Mouse (Mus musculus) stomach, postnatal 0 days (tissue): ENCODE measurements at regions not wholly inside any gene's neighbourhood (a gene's known extent, or its start where the extent isn't known, plus 50 kb on each side); places are given as distances from the start of the nearest gene placed in this dataset.

Source experiments
- ATAC-seq: fragments of 200-750 bp; cut with Nextera tagmentation; 2 replicates; pipeline ENCODE4 v1.8.0; 2017; ENCODE audit not compliant: low FRiP score, low TSS enrichment
- DNase-seq: peaks from one replicate; pipeline ENCODE4 v3.0.0-alpha.2; 2016; ENCODE audit warnings: low spot score
- H3K27ac ChIP-seq: fragments of 300-500 bp; sonication (generic); replicated peaks from 2 replicates; pipeline ENCODE4 v1.5.1; 2014; ENCODE audit warnings: mild to moderate bottlenecking, control low read depth
- H3K27me3 ChIP-seq: fragments of 300-500 bp; sonication (generic); 2 replicates; pipeline ENCODE4 v1.6.1; 2014; ENCODE audit warnings: low read length; ENCODE audit not compliant: control insufficient read depth, insufficient read depth
- H3K36me3 ChIP-seq: fragments of 300-500 bp; sonication (generic); 2 replicates; pipeline ENCODE4 v1.6.1; 2014; ENCODE audit warnings: low read length, mixed read lengths; ENCODE audit not compliant: control insufficient read depth, insufficient read depth
- H3K4me1 ChIP-seq: fragments of 300-500 bp; sonication (generic); replicated peaks from 2 replicates; pipeline ENCODE4 v1.6.1; 2014; ENCODE audit warnings: antibody characterized with exemption; ENCODE audit not compliant: control insufficient read depth, insufficient read depth
- H3K4me2 ChIP-seq: fragments of 300-500 bp; sonication (generic); replicated peaks from 2 replicates; pipeline ENCODE4 v1.6.1; 2014; ENCODE audit warnings: low read depth, mild to moderate bottlenecking, control low read depth, moderate library complexity
- H3K4me3 ChIP-seq: fragments of 300-500 bp; sonication (generic); 2 replicates; pipeline ENCODE4 v1.5.1; 2014; ENCODE audit warnings: low read depth, low read length, control low read depth
- H3K9ac ChIP-seq: fragments of 300-500 bp; sonication (generic); 2 replicates; pipeline ENCODE4 v1.6.1; 2014; ENCODE audit warnings: mild to moderate bottlenecking, low read length, control low read depth, mixed read lengths
- H3K9me3 ChIP-seq: fragments of 300-500 bp; sonication (generic); 2 replicates; pipeline ENCODE4 v1.6.1; 2016; ENCODE audit warnings: low read length; ENCODE audit not compliant: control insufficient read depth
- CTCF ChIP-seq: IDR thresholded peaks from 2 replicates; pipeline ENCODE4 v1.5.1; 2016; ENCODE audit warnings: antibody characterized with exemption, low read depth, mild to moderate bottlenecking, moderate library complexity
- EP300 ChIP-seq: optimal IDR thresholded peaks from 2 replicates; pipeline ENCODE3; 2016; ENCODE audit warnings: antibody characterized with exemption
- WGBS: fragments of 180-500 bp; shearing (Covaris S2); extraction: QIAGEN DNeasy Blood & Tissue Kit; methylation state at CpG from one replicate; pipeline ENCODE4 v1.1.7; 2014; 5-methylcytosine and 5-hydroxymethylcytosine counted together

GRCm38 (mm10) chr3:37962811-37963210 is 238.5 kb upstream of the Gm5148 start:
- no peak overlapping the region for H3K4me3 ChIP-seq
- 0 out of 2 replicates have a peak, but pooled peaks cover 2% of the 10 kb centered on the region for H3K4me1 ChIP-seq
- no peaks in the 10 kb centered on the region for H3K9me3 ChIP-seq
- peak overlapping the region; percentile 31; the same call in 1 of the 2 replicates for H3K4me2 ChIP-seq
- no peaks in the 10 kb centered on the region for H3K27me3 ChIP-seq
- H3K36me3 ChIP-seq, result no peaks in the 10 kb centered on the region
- H3K9ac ChIP-seq, result no peak overlapping the region
- TF ChIP-seq EP300 (no peak), CTCF (no peak)
- DNase-seq, result peak; percentile 34
- 37% methylated on average over 8 of the region's 8 CpGs for WGBS
- peak; percentile 67; the same call in 1 of the 2 replicates for ATAC-seq
- H3K27ac ChIP-seq, result no peak overlapping the region

GRCm38 (mm10) chr3:37962043-37962810 is 237.9 kb upstream of the Gm5148 start:
- WGBS, result 44% methylated on average over 12 of the region's 12 CpGs
- Histone ChIP-seq H3K9ac (no peak overlapping the region), H3K27ac (no peak overlapping the region), H3K4me3 (no peak overlapping the region), H3K36me3 (no peaks in the 10 kb centered on the region), H3K4me1 (0 out of 2 replicates have a peak, but pooled peaks cover 2% of the 10 kb centered on the region), H3K9me3 (no peaks in the 10 kb centered on the region), H3K27me3 (no peaks in the 10 kb centered on the region), H3K4me2 (peak overlapping the region; percentile 31; the same call in 1 of the 2 replicates)
- TF ChIP-seq CTCF, result no peak
- TF ChIP-seq EP300, result no peak
- peak; percentile 87; the same call in 1 of the 2 replicates for ATAC-seq
- DNase-seq, result peak; percentile 73

- DNase-seq (no peak), ATAC-seq (no peak)
- H3K4me2 ChIP-seq, result no peak overlapping the region
- 0 out of 2 replicates have a peak, but pooled peaks cover 2% of the 10 kb centered on the region for H3K4me1 ChIP-seq
- WGBS, result 57% methylated on average over 6 of the region's 6 CpGs
- H3K27me3 ChIP-seq, result no peaks in the 10 kb centered on the region
- H3K27ac ChIP-seq, result no peak overlapping the region
- peaks cover 4% of the 10 kb centered on the region; the same call in 1 of the 2 replicates for H3K9me3 ChIP-seq
- no peaks in the 10 kb centered on the region for H3K36me3 ChIP-seq
- no peak overlapping the region for H3K4me3 ChIP-seq
- no peak for TF ChIP-seq EP300
- no peak for TF ChIP-seq CTCF
- no peak overlapping the region for H3K9ac ChIP-seq
These were observed 234.2 kb upstream of the Gm5148 start for GRCm38 (mm10) chr3:37958361-37958978.

GRCm38 (mm10) chr3:37956543-37956942 is 232.3 kb upstream of the Gm5148 start:
- DNase-seq (no peak), ATAC-seq (no peak)
- no peaks in the 10 kb centered on the region for H3K36me3 ChIP-seq
- H3K27ac ChIP-seq, result no peak overlapping the region
- no peaks in the 10 kb centered on the region for H3K27me3 ChIP-seq
- WGBS, result 87% methylated on average over 6 of the region's 6 CpGs
- no peaks in the 10 kb centered on the region for H3K4me1 ChIP-seq
- H3K9me3 ChIP-seq, result peaks cover 4% of the 10 kb centered on the region; the same call in 1 of the 2 replicates
- H3K9ac ChIP-seq, result no peak overlapping the region
- no peak overlapping the region for H3K4me2 ChIP-seq
- TF ChIP-seq CTCF (no peak), EP300 (no peak)
- H3K4me3 ChIP-seq, result no peak overlapping the region

GRCm38 (mm10) chr3:37952891-37953290 is 228.6 kb upstream of the Gm5148 start:
- 0 out of 2 replicates have a peak, but pooled peaks have one; percentile 54 for ATAC-seq
- no peak overlapping the region for H3K27ac ChIP-seq
- no peaks in the 10 kb centered on the region for H3K36me3 ChIP-seq
- TF ChIP-seq CTCF (peak; percentile 75), EP300 (no peak)
- peak; percentile 56 for DNase-seq
- H3K4me1 ChIP-seq, result no peaks in the 10 kb centered on the region
- WGBS, result 48% methylated on average over 3 of the region's 3 CpGs
- no peaks in the 10 kb centered on the region for H3K27me3 ChIP-seq
- H3K4me3 ChIP-seq, result no peak overlapping the region
- H3K4me2 ChIP-seq, result no peak overlapping the region
- H3K9ac ChIP-seq, result no peak overlapping the region
- H3K9me3 ChIP-seq, result peaks cover 4% of the 10 kb centered on the region; the same call in 1 of the 2 replicates

- Histone ChIP-seq H3K4me1 (no peaks in the 10 kb centered on the region), H3K4me2 (no peak overlapping the region), H3K9me3 (peaks cover 4% of the 10 kb centered on the region; the same call in 1 of the 2 replicates), H3K36me3 (no peaks in the 10 kb centered on the region), H3K27ac (no peak overlapping the region), H3K4me3 (no peak overlapping the region), H3K27me3 (no peaks in the 10 kb centered on the region), H3K9ac (no peak overlapping the region)
- ATAC-seq (no peak), DNase-seq (no peak)
- TF ChIP-seq EP300 (no peak), CTCF (no peak)
These were observed 228.0 kb upstream of the Gm5148 start for GRCm38 (mm10) chr3:37952251-37952650.
